Mouse (Mus musculus) ES-E14 (cell line): ENCODE measurements at regions not wholly inside any gene's neighbourhood (a gene's known extent, or its start where the extent isn't known, plus 50 kb on each side); places are given as distances from the start of the nearest gene placed in this dataset.

ENCODE experiments used
- DNase-seq: peaks from one replicate; pipeline ENCODE4 v3.0.0-alpha.2; 2013; ENCODE audit warnings: low read depth, low spot score
- H3K27ac ChIP-seq: 2 replicates; pipeline ENCODE4 v1.5.1; 2012; ENCODE audit warnings: low read depth, mild to moderate bottlenecking, low read length, moderate library complexity, mixed read lengths; ENCODE audit not compliant: poor library complexity, insufficient read depth, severe bottlenecking
- H3K36me3 ChIP-seq: 2 replicates; pipeline ENCODE4 v1.6.1; 2012; ENCODE audit warnings: mild to moderate bottlenecking, low read length, moderate library complexity, mixed read lengths; ENCODE audit not compliant: control insufficient read depth, poor library complexity, insufficient read depth, severe bottlenecking
- H3K4me1 ChIP-seq, 2 experiments: fragments of 150-350 bp in 1 of 2; sonication (generic) in 1 of 2; 2 replicates each; pipeline ENCODE4 v1.6.1; 2012; ENCODE audit warnings: low read length in 2 of 2, mild to moderate bottlenecking in 1 of 2, mixed read lengths in 1 of 2; ENCODE audit not compliant: control insufficient read depth in 2 of 2, insufficient read depth in 2 of 2, poor library complexity in 1 of 2
- H3K4me3 ChIP-seq, 2 experiments: fragments of 150-350 bp in 1 of 2; sonication (generic) in 1 of 2; 2 replicates each; pipeline ENCODE4 v1.5.1; 2012; ENCODE audit warnings: low read length in 2 of 2, low read depth in 1 of 2, mild to moderate bottlenecking in 1 of 2, mixed read lengths in 1 of 2; ENCODE audit not compliant: insufficient read depth in 1 of 2, poor library complexity in 1 of 2, severe bottlenecking in 1 of 2
- H3K9ac ChIP-seq: 2 replicates; pipeline ENCODE4 v1.6.1; 2012; ENCODE audit warnings: low read depth, mild to moderate bottlenecking, low read length, mixed read lengths; ENCODE audit not compliant: poor library complexity, insufficient read depth, severe bottlenecking
- H3K9me3 ChIP-seq: fragments of 150-350 bp; sonication (generic); 2 replicates; pipeline ENCODE4 v1.6.1; 2012; ENCODE audit warnings: low read depth, mild to moderate bottlenecking, low read length; ENCODE audit not compliant: control insufficient read depth, insufficient read depth
- CHD2 ChIP-seq: IDR thresholded peaks from 2 replicates; pipeline ENCODE4 v1.6.1; 2014; ENCODE audit warnings: mild to moderate bottlenecking, low read depth, low read length, inconsistent platforms
- HCFC1 ChIP-seq: IDR thresholded peaks from 2 replicates; pipeline ENCODE4 v1.6.1; 2012; ENCODE audit warnings: low read length, inconsistent platforms, borderline replicate concordance; ENCODE audit not compliant: insufficient read depth
- MAFK ChIP-seq: IDR thresholded peaks from 2 replicates; pipeline ENCODE4 v1.6.1; 2014; ENCODE audit warnings: mild to moderate bottlenecking, low read depth, low read length, inconsistent platforms; ENCODE audit not compliant: insufficient read depth
- ZC3H11A ChIP-seq: IDR thresholded peaks from 2 replicates; pipeline ENCODE4 v1.6.1; 2012; ENCODE audit warnings: low read depth, mild to moderate bottlenecking, inconsistent platforms, low read length, borderline replicate concordance
- ZNF384 ChIP-seq: IDR thresholded peaks from 2 replicates; pipeline ENCODE4 v1.6.1; 2012; ENCODE audit warnings: low read depth, low read length, inconsistent platforms
- in situ Hi-C, 2 experiments: fragments of 600-800 bp; cut with MboI; formaldehyde crosslinking; loops; one replicate each; pipeline ENCODE4 v1.15.1; 2025; ENCODE audit warnings: low sequenced_read_pairs in 2 of 2, inconsistent platforms in 1 of 2; ENCODE audit not compliant: unreplicated experiment in 2 of 2

DNA sequence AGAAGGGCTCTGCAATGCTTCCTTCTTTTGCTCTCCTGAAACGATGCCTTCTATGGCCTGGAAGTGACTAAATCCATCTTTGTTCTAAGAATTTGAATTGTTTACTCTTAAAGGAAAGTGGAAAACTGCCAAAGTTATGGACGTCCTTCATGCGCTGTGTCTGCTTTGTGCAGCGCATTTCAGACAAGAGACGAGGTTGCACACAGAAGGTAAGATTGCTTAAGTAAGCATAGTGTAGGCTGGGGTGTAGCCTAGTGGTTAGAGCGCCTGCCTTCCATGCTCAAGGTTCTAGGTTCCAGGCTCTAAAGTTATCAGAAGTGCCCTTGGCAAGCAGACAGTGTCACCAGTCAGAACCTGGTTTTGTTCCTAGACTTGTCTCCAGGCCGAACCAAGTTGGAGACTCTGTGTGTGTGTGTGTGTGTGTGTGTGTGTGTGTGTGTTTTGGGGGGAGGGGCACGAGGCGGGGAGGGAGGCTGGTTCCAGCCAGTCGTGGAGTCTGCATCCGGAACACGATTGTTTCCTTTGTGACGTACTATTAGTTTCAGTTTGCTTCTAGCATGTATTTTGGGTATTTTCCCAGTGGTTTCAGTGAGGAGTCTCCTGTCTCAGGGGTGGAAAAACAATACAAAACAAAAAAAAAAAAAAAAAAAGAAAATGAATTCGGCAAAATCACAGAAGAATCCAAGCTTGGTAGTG, 166.4 kb upstream of the Foxn2 start:
- Histone ChIP-seq H3K4me1 (peaks cover 0 to 2% of the 10 kb centered on the region in 2 experiments; a peak in 1 of 4 replicates), H3K4me3 (no peak overlapping the region), H3K27ac (no peak overlapping the region), H3K36me3 (no peaks in the 10 kb centered on the region), H3K9me3 (no peaks in the 10 kb centered on the region), H3K9ac (no peak overlapping the region)
- in situ Hi-C loops: loop anchor here in 1 of 2 experiments (25.0 kb wide), 1 partner anchor 238 kb away; no protein-coding TSS in a partner anchor
- TF ChIP-seq CHD2: no peak
- TF ChIP-seq ZNF384: no peak
- no peak for TF ChIP-seq ZC3H11A
- no peak for TF ChIP-seq MAFK
- no peak for TF ChIP-seq HCFC1
- DNase-seq: no peak

DNA sequence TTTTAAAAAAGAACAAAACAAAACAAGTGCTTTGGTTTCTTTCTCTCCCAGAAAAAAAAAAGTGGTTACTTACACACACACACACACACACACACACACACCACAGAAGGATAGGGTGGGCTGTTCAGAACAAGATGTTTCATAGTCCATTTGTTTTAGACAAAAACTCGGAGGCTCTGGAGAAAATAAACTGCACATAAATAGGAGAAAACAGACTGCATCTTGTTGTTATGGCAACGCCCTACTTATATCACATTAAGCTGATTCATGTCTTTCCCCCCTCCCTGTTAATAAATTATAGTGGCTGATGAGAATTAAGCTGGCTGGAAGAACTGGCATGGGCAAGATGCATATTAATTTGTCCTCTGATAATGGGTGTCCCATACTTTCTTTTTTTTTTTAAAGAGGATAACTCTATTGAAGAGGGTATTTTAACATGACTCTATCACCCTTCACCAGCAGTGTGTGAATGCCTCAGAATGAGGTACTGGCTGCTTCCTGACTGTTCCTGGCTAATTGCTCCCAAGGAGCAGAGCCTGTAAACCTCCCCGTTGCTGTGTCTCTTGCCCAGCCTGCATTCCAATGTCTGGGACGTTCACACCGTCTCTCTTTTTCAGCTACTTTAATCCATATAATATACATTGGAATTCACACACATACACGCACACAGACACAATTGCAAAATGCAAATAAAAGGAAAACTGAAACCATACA, 165.6 kb upstream of the Foxn2 start:
- H3K36me3 ChIP-seq: no peaks in the 10 kb centered on the region
- in situ Hi-C loops: loop anchor here in 1 of 2 experiments (25.0 kb wide), 1 partner anchor 237 kb away; no protein-coding TSS in a partner anchor
- peaks cover 0 to 2% of the 10 kb centered on the region in 2 experiments; a peak in 1 of 4 replicates for H3K4me1 ChIP-seq
- no peak overlapping the region for H3K9ac ChIP-seq
- H3K27ac ChIP-seq: no peak overlapping the region
- H3K9me3 ChIP-seq: no peaks in the 10 kb centered on the region
- no peak overlapping the region for H3K4me3 ChIP-seq
- no peak for TF ChIP-seq ZC3H11A
- TF ChIP-seq CHD2: no peak
- no peak for TF ChIP-seq MAFK
- TF ChIP-seq ZNF384: no peak
- no peak for TF ChIP-seq HCFC1
- no peak for DNase-seq

DNA sequence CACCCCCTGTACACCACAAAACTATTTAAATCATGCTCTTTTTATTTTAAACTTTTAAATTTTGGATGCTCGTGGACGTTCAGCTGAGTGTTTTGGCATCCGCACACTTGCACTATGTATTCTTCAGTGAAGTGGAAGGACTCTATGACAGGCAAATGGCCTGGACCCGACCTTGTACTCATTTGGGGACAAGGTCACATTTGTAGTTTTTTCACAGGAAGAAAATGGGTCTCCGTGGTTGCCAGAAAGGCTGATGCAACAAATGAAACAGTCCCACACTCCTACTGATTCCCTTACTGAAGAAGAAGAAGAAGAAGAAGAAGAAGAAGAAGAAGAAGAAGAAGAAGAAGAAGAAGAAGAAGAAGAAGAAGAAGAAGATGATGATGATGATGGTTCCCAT, 160.9 kb upstream of the Foxn2 start:
- Histone ChIP-seq H3K9me3 (no peaks in the 10 kb centered on the region), H3K27ac (no peak overlapping the region), H3K4me3 (no peak overlapping the region), H3K9ac (no peak overlapping the region), H3K4me1 (no peaks in the 10 kb centered on the region), H3K36me3 (no peaks in the 10 kb centered on the region)
- DNase-seq: no peak
- TF ChIP-seq ZC3H11A (no peak), ZNF384 (no peak), MAFK (no peak), CHD2 (no peak), HCFC1 (no peak)
- in situ Hi-C loops: no loop called here

DNA sequence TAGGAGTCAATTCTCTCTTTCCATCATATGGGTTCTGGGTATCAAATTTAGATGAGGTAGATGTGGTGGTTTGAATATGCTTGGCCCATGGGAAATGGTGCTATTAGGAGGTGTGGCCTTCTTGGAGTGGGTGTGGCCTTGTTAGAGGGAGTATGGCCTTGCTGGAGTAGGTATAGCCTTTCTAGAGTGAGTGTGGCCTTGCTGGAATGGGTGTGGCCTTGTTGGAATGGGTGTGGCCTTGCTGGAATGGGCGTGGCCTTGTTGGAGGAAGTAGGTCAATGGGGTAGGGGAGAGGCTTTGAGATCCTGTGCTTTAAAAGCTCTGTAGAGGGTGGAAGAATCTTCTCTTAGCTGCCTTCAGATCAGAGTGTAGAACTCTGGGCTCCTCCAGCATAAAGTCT, 157.8 kb upstream of the Foxn2 start:
- Histone ChIP-seq H3K9me3 (no peaks in the 10 kb centered on the region), H3K27ac (no peak overlapping the region), H3K4me1 (no peaks in the 10 kb centered on the region), H3K4me3 (no peak overlapping the region), H3K36me3 (no peaks in the 10 kb centered on the region), H3K9ac (no peak overlapping the region)
- TF ChIP-seq HCFC1 (no peak), ZNF384 (no peak), ZC3H11A (no peak), CHD2 (no peak), MAFK (no peak)
- DNase-seq: no peak
- in situ Hi-C loops: no loop called here
